Mouse (Mus musculus): ENCODE data around the gene Upp2. TPM values are rescaled to one million over a fixed set of nuclear protein-coding genes. Genes with fewer than 3 reads are reported as not detected.

Gene Upp2
- total and polyA plus RNA-seq, 3 experiments, result 0.66 TPM; not detected in 2

GRCm38 (mm10) chr2:58613720-58614119, 46.6 kb downstream of the Upp2 start:
- Histone ChIP-seq H3K36me3 (replicated peaks) (no peaks in the 10 kb centered on the region), H3K9me3 (replicated peaks) (peaks cover 27% of the 10 kb centered on the region), H3K4me3 (ENCODE audit: low read depth, low read length) (no peak overlapping the region), H3K27me3 (ENCODE audit: insufficient read depth, low read length) (no peaks in the 10 kb centered on the region), H3K4me1 (ENCODE audit: insufficient read depth, low read depth, low read length) (no peaks in the 10 kb centered on the region)
- TF ChIP-seq TAL1 (conservative IDR thresholded peaks at IDR 0.05; ENCODE audit: low read depth, low read length) (no peak), CTCF (IDR thresholded peaks at IDR 0.05; ENCODE audit: low read depth, low read length) (no peak), GATA1 (IDR thresholded peaks at IDR 0.05; ENCODE audit: borderline replicate concordance, low read length) (no peak), GATA2 (IDR thresholded peaks at IDR 0.05; ENCODE audit: borderline replicate concordance, low read depth, low read length) (no peak), POLR2AphosphoS5 (IDR thresholded peaks at IDR 0.05; ENCODE audit: insufficient replicate concordance, low read depth, low read length) (no peak)
- ATAC-seq (ENCODE audit: extremely low read depth, insufficient number of reproducible peaks, low FRiP score, poor library complexity, severe bottlenecking) (no peak), DNase-seq (ENCODE audit: low spot score) (no peak)

- peaks cover 28% of the 10 kb centered on the region for H3K9me3 ChIP-seq (replicated peaks)
- H3K4me1 ChIP-seq (ENCODE audit: insufficient read depth, low read depth, low read length), result no peaks in the 10 kb centered on the region
- TF ChIP-seq TAL1 (conservative IDR thresholded peaks at IDR 0.05; ENCODE audit: low read depth, low read length) (no peak), GATA1 (IDR thresholded peaks at IDR 0.05; ENCODE audit: borderline replicate concordance, low read length) (no peak), CTCF (IDR thresholded peaks at IDR 0.05; ENCODE audit: low read depth, low read length) (no peak), GATA2 (IDR thresholded peaks at IDR 0.05; ENCODE audit: borderline replicate concordance, low read depth, low read length) (no peak), POLR2AphosphoS5 (IDR thresholded peaks at IDR 0.05; ENCODE audit: insufficient replicate concordance, low read depth, low read length) (no peak)
- no peaks in the 10 kb centered on the region for H3K27me3 ChIP-seq (ENCODE audit: insufficient read depth, low read length)
- H3K36me3 ChIP-seq (replicated peaks), result no peaks in the 10 kb centered on the region
- H3K4me3 ChIP-seq (ENCODE audit: low read depth, low read length), result no peak overlapping the region
- ATAC-seq (ENCODE audit: extremely low read depth, insufficient number of reproducible peaks, low FRiP score, poor library complexity, severe bottlenecking) (no peak), DNase-seq (ENCODE audit: low spot score) (no peak)
Observed at GRCm38 (mm10) chr2:58614851-58615250, 47.8 kb downstream of the Upp2 start.

GRCm38 (mm10) chr2:58615766-58616165, 48.7 kb downstream of the Upp2 start:
- no peaks in the 10 kb centered on the region for H3K4me1 ChIP-seq (ENCODE audit: insufficient read depth, low read depth, low read length)
- no peaks in the 10 kb centered on the region for H3K36me3 ChIP-seq (replicated peaks)
- H3K27me3 ChIP-seq (ENCODE audit: insufficient read depth, low read length), result no peaks in the 10 kb centered on the region
- peaks cover 35% of the 10 kb centered on the region for H3K9me3 ChIP-seq (replicated peaks)
- DNase-seq (ENCODE audit: low spot score), result no peak
- no peak for ATAC-seq (ENCODE audit: extremely low read depth, insufficient number of reproducible peaks, low FRiP score, poor library complexity, severe bottlenecking)
- H3K4me3 ChIP-seq (ENCODE audit: low read depth, low read length), result no peak overlapping the region
- TF ChIP-seq GATA2 (IDR thresholded peaks at IDR 0.05; ENCODE audit: borderline replicate concordance, low read depth, low read length), result no peak
- TF ChIP-seq GATA1 (IDR thresholded peaks at IDR 0.05; ENCODE audit: borderline replicate concordance, low read length), result no peak
- no peak for TF ChIP-seq CTCF (IDR thresholded peaks at IDR 0.05; ENCODE audit: low read depth, low read length)
- TF ChIP-seq POLR2AphosphoS5 (IDR thresholded peaks at IDR 0.05; ENCODE audit: insufficient replicate concordance, low read depth, low read length), result no peak
- no peak for TF ChIP-seq TAL1 (conservative IDR thresholded peaks at IDR 0.05; ENCODE audit: low read depth, low read length)

- no peaks in the 10 kb centered on the region for H3K27me3 ChIP-seq (ENCODE audit: insufficient read depth, low read length)
- no peak for TF ChIP-seq GATA2 (IDR thresholded peaks at IDR 0.05; ENCODE audit: borderline replicate concordance, low read depth, low read length)
- no peak for TF ChIP-seq TAL1 (conservative IDR thresholded peaks at IDR 0.05; ENCODE audit: low read depth, low read length)
- TF ChIP-seq POLR2AphosphoS5 (IDR thresholded peaks at IDR 0.05; ENCODE audit: insufficient replicate concordance, low read depth, low read length), result no peak
- no peak for TF ChIP-seq GATA1 (IDR thresholded peaks at IDR 0.05; ENCODE audit: borderline replicate concordance, low read length)
- no peak for TF ChIP-seq CTCF (IDR thresholded peaks at IDR 0.05; ENCODE audit: low read depth, low read length)
- no peaks in the 10 kb centered on the region for H3K36me3 ChIP-seq (replicated peaks)
- H3K9me3 ChIP-seq (replicated peaks), result peaks cover 22% of the 10 kb centered on the region
- DNase-seq (ENCODE audit: low spot score) (no peak), ATAC-seq (ENCODE audit: extremely low read depth, insufficient number of reproducible peaks, low FRiP score, poor library complexity, severe bottlenecking) (no peak)
- H3K4me1 ChIP-seq (ENCODE audit: insufficient read depth, low read depth, low read length), result no peaks in the 10 kb centered on the region
- H3K4me3 ChIP-seq (ENCODE audit: low read depth, low read length), result no peak overlapping the region
Observed at GRCm38 (mm10) chr2:58625186-58625585, 58.1 kb downstream of the Upp2 start.

GRCm38 (mm10) chr2:58625681-58626080, 58.6 kb downstream of the Upp2 start:
- TF ChIP-seq GATA2 (IDR thresholded peaks at IDR 0.05; ENCODE audit: borderline replicate concordance, low read depth, low read length) (no peak), GATA1 (IDR thresholded peaks at IDR 0.05; ENCODE audit: borderline replicate concordance, low read length) (no peak), TAL1 (conservative IDR thresholded peaks at IDR 0.05; ENCODE audit: low read depth, low read length) (no peak), POLR2AphosphoS5 (IDR thresholded peaks at IDR 0.05; ENCODE audit: insufficient replicate concordance, low read depth, low read length) (no peak), CTCF (IDR thresholded peaks at IDR 0.05; ENCODE audit: low read depth, low read length) (no peak)
- no peak overlapping the region for H3K4me3 ChIP-seq (ENCODE audit: low read depth, low read length)
- no peaks in the 10 kb centered on the region for H3K36me3 ChIP-seq (replicated peaks)
- no peaks in the 10 kb centered on the region for H3K27me3 ChIP-seq (ENCODE audit: insufficient read depth, low read length)
- ATAC-seq (ENCODE audit: extremely low read depth, insufficient number of reproducible peaks, low FRiP score, poor library complexity, severe bottlenecking) (no peak), DNase-seq (ENCODE audit: low spot score) (no peak)
- no peaks in the 10 kb centered on the region for H3K4me1 ChIP-seq (ENCODE audit: insufficient read depth, low read depth, low read length)
- peaks cover 22% of the 10 kb centered on the region for H3K9me3 ChIP-seq (replicated peaks)

GRCm38 (mm10) chr2:58626136-58626769, 59.2 kb downstream of the Upp2 start:
- Histone ChIP-seq H3K27me3 (ENCODE audit: insufficient read depth, low read length) (no peaks in the 10 kb centered on the region), H3K4me1 (ENCODE audit: insufficient read depth, low read depth, low read length) (no peaks in the 10 kb centered on the region), H3K36me3 (replicated peaks) (no peaks in the 10 kb centered on the region), H3K4me3 (ENCODE audit: low read depth, low read length) (no peak overlapping the region), H3K9me3 (replicated peaks) (peaks cover 24% of the 10 kb centered on the region)
- TF ChIP-seq POLR2AphosphoS5 (IDR thresholded peaks at IDR 0.05; ENCODE audit: insufficient replicate concordance, low read depth, low read length) (no peak), CTCF (IDR thresholded peaks at IDR 0.05; ENCODE audit: low read depth, low read length) (no peak), GATA1 (IDR thresholded peaks at IDR 0.05; ENCODE audit: borderline replicate concordance, low read length) (no peak), GATA2 (IDR thresholded peaks at IDR 0.05; ENCODE audit: borderline replicate concordance, low read depth, low read length) (no peak), TAL1 (conservative IDR thresholded peaks at IDR 0.05; ENCODE audit: low read depth, low read length) (no peak)
- DNase-seq (ENCODE audit: low spot score), result no peak
- no peak for ATAC-seq (ENCODE audit: extremely low read depth, insufficient number of reproducible peaks, low FRiP score, poor library complexity, severe bottlenecking)
